Mouse (Mus musculus): ENCODE measurements around the gene Rnls. TPM values are rescaled to one million over a fixed set of nuclear protein-coding genes. Genes with fewer than 3 reads are reported as not detected.

Gene Rnls
- total and polyA plus RNA-seq, 3 experiments: 1.7 to 3.7 (median 2.8) TPM

GRCm38 (mm10) chr19:33222595-33223223 lies 169.4 kb downstream of the Rnls start (continued):
- TF ChIP-seq GABPA (IDR thresholded peaks at IDR 0.05; ENCODE audit: insufficient replicate concordance, low read depth, low read length) (no peak), MEF2A (IDR thresholded peaks at IDR 0.05; ENCODE audit: borderline replicate concordance, low read depth, low read length) (peak; percentile 92), ZC3H11A (IDR thresholded peaks at IDR 0.05; ENCODE audit: low read depth, low read length) (no peak), CHD1 (IDR thresholded peaks at IDR 0.05; ENCODE audit: low read depth, low read length) (peak; percentile 84), CTCF (conservative IDR thresholded peaks at IDR 0.05 in 1 of 2, IDR thresholded peaks at IDR 0.05 in 1 of 2; ENCODE audit: low read depth in 2 of 2, low read length in 2 of 2) (no peak)

- Histone ChIP-seq H3K9me3 (replicated peaks; ENCODE audit: low read length) (no peaks in the 10 kb centered on the region), H3K4me3 (replicated peaks in 1 of 3; ENCODE audit: low read depth in 2 of 3, low read length in 2 of 3, poor library complexity in 1 of 3) (no peak overlapping the region), H3K27me3 (replicated peaks) (no peaks in the 10 kb centered on the region), H3K36me3 (replicated peaks in 1 of 2; ENCODE audit: control insufficient read depth in 1 of 2, insufficient read depth in 1 of 2, low read length in 1 of 2) (no peaks in the 10 kb centered on the region), H3K79me2 (replicated peaks; ENCODE audit: control insufficient read depth, extremely low read depth, insufficient read depth, poor library complexity, severe bottlenecking) (no peaks in the 10 kb centered on the region), H3K27ac (ENCODE audit: insufficient read depth, low read depth) (no peak overlapping the region), H3K9ac (ENCODE audit: insufficient read depth, low read depth) (no peak overlapping the region), H3K4me1 (ENCODE audit: control insufficient read depth in 1 of 2, insufficient read depth in 2 of 2) (peaks cover 13 to 20% of the 10 kb centered on the region in 2 experiments; a peak in 3 of 4 replicates), H3K4me2 (ENCODE audit: insufficient read depth, low read depth, poor library complexity, severe bottlenecking) (no peak overlapping the region)
- TF ChIP-seq MAX (IDR thresholded peaks at IDR 0.05; ENCODE audit: low read length): no peak
- TF ChIP-seq NELFE (IDR thresholded peaks at IDR 0.05; ENCODE audit: low read depth, low read length): no peak
- no peak for TF ChIP-seq JUND (conservative IDR thresholded peaks at IDR 0.05; ENCODE audit: low read depth, low read length)
- no peak for TF ChIP-seq ELF1 (IDR thresholded peaks at IDR 0.05; ENCODE audit: low read depth, low read length)
- no peak for TF ChIP-seq ETS1 (conservative IDR thresholded peaks at IDR 0.05; ENCODE audit: low read depth, low read length)
- no peak for TF ChIP-seq SMC3 (IDR thresholded peaks at IDR 0.05; ENCODE audit: low read depth, low read length)
- TF ChIP-seq KAT2A (IDR thresholded peaks at IDR 0.05; ENCODE audit: insufficient replicate concordance, low read length): no peak
- TF ChIP-seq RAD21 (IDR thresholded peaks at IDR 0.05; ENCODE audit: low read depth, low read length): no peak
- no peak for TF ChIP-seq ZC3H11A (IDR thresholded peaks at IDR 0.05; ENCODE audit: low read depth, low read length)
- no peak for TF ChIP-seq MXI1 (IDR thresholded peaks at IDR 0.05; ENCODE audit: low read depth, low read length)
- no peak for TF ChIP-seq SIN3A (IDR thresholded peaks at IDR 0.05; ENCODE audit: low read length)
- TF ChIP-seq UBTF (IDR thresholded peaks at IDR 0.05; ENCODE audit: low read depth, low read length): no peak
- TF ChIP-seq RCOR1 (conservative IDR thresholded peaks at IDR 0.05; ENCODE audit: low read depth, low read length): no peak
- no peak for TF ChIP-seq PAX5 (IDR thresholded peaks at IDR 0.05; ENCODE audit: low read length)
- TF ChIP-seq IRF4 (IDR thresholded peaks at IDR 0.05; ENCODE audit: low read depth, low read length): no peak
- TF ChIP-seq E2F4 (IDR thresholded peaks at IDR 0.05; ENCODE audit: insufficient replicate concordance, low read depth, low read length): no peak
- TF ChIP-seq MYC (IDR thresholded peaks at IDR 0.05; ENCODE audit: low read depth, low read length): no peak
- TF ChIP-seq HCFC1 (IDR thresholded peaks at IDR 0.05; ENCODE audit: low read depth, low read length): no peak
- no peak for TF ChIP-seq USF2 (conservative IDR thresholded peaks at IDR 0.05; ENCODE audit: low read depth, low read length)
- TF ChIP-seq TCF12 (IDR thresholded peaks at IDR 0.05; ENCODE audit: low read depth, low read length): no peak
- dilution Hi-C loops (cut with MboI; ENCODE audit: extremely low pct_ligation_motif_present, extremely low pct_unique_long_range_greater_than_20kb, low sequenced_read_pairs) (no loop called here), in situ Hi-C loops (cut with MboI; ENCODE audit: low pct_ligation_motif_present, low pct_unique_long_range_greater_than_20kb, low sequenced_read_pairs) (no loop called here)
- no peak for DNase-seq (ENCODE audit: extremely low read depth)
These were observed 174.2 kb downstream of the Rnls start for GRCm38 (mm10) chr19:33217791-33218300.

All from CH12.LX (cell line).